Mouse (Mus musculus) spleen, adult 2 months (tissue): ENCODE data around the gene Zbtb8a. TPM values are rescaled to one million over a fixed set of nuclear protein-coding genes. Genes with fewer than 3 reads are reported as not detected.
"Not testable (repeated sequence)": the region's sequence is repeated elsewhere in the genome, so short reads cannot be mapped to it uniquely, and the experiment has no call there.

Experiments used
- DNase-seq, 2 experiments: peaks; one replicate each; pipeline versions ENCODE4 v3.0.0 to v3.0.0-alpha.2; 2012 to 2021; ENCODE audit warnings: low spot score in 2 of 2, low read depth in 1 of 2
- H3K27ac ChIP-seq: fragments of 200-500 bp; 2 replicates; pipeline ENCODE4 v1.5.1; 2012; ENCODE audit warnings: low read length, inconsistent platforms; ENCODE audit not compliant: insufficient read depth
- H3K27me3 ChIP-seq: fragments of 200-500 bp; 2 replicates; pipeline ENCODE4 v1.6.1; 2012; ENCODE audit warnings: mild to moderate bottlenecking, moderate library complexity, low read length, inconsistent platforms; ENCODE audit not compliant: control insufficient read depth, insufficient read depth
- H3K36me3 ChIP-seq: fragments of 200-500 bp; 2 replicates; pipeline ENCODE4 v1.6.1; 2012; ENCODE audit warnings: mild to moderate bottlenecking, low read length, inconsistent platforms; ENCODE audit not compliant: control insufficient read depth, insufficient read depth
- H3K4me1 ChIP-seq: fragments of 200-500 bp; 2 replicates; pipeline ENCODE4 v1.6.1; 2011; ENCODE audit warnings: inconsistent platforms; ENCODE audit not compliant: control insufficient read depth, insufficient read depth, insufficient read length
- H3K4me3 ChIP-seq: fragments of 200-500 bp; 2 replicates; pipeline ENCODE4 v1.5.1; 2011; ENCODE audit warnings: mild to moderate bottlenecking, inconsistent platforms; ENCODE audit not compliant: insufficient read depth, insufficient read length; ENCODE audit errors: extremely low read depth
- CTCF ChIP-seq: fragments of 200-500 bp; IDR thresholded peaks from 2 replicates; pipeline ENCODE4 v1.5.1; 2011; ENCODE audit warnings: mild to moderate bottlenecking, inconsistent platforms; ENCODE audit not compliant: insufficient read depth, insufficient read length, insufficient replicate concordance; ENCODE audit errors: extremely low read depth
- POLR2A ChIP-seq: fragments of 200-500 bp; IDR thresholded peaks from 2 replicates; pipeline ENCODE4 v1.6.1; 2011; ENCODE audit warnings: low read depth, low read length, inconsistent platforms
- WGBS: fragments of 180-500 bp; shearing (Covaris S2); methylation state at CpG from one replicate; pipeline ENCODE4 v1.1.7; 2018; 5-methylcytosine and 5-hydroxymethylcytosine counted together
- polyA plus RNA-seq: library from polyadenylated mRNA; depleted of rRNA; stranded (reverse); fragments of >200 nt; gene quantifications from 2 replicates; pipeline ENCODE4 v1.2.3, GENCODE M21; 2012; rRNA removed

Zbtb8a gene
- 2.1 and 3.5 TPM in 2 replicates for polyA plus RNA-seq

GRCm38 (mm10) chr4:129377601-129378390 lies at the start of gene Zbtb8a:
Gene Zbtb8a, minus strand, starts transcription at chr4:129378116.
- 3% methylated on average over 57 of the region's 65 CpGs for WGBS
- peaks cover 6% of the 10 kb centered on the region; the same call in 1 of the 2 replicates for H3K4me1 ChIP-seq
- DNase-seq = peak in 1 of 2 experiments; percentile 18
- peak within 1 kb of the TSS; percentile 66 for H3K27ac ChIP-seq
- no peaks in the 10 kb centered on the region for H3K36me3 ChIP-seq
- TF ChIP-seq POLR2A (no peak), CTCF (no peak)
- H3K27me3 ChIP-seq = peaks cover 4% of the 10 kb centered on the region; the same call in 1 of the 2 replicates
- peak within 1 kb of the TSS; percentile 84 for H3K4me3 ChIP-seq

GRCm38 (mm10) chr4:129418321-129418720 lies 40.4 kb upstream of the Zbtb8a start:
- no peak for DNase-seq
- Histone ChIP-seq H3K4me3 (no peak overlapping the region), H3K27me3 (no peaks in the 10 kb centered on the region), H3K36me3 (no peaks in the 10 kb centered on the region), H3K4me1 (no peaks in the 10 kb centered on the region), H3K27ac (no peak overlapping the region)
- TF ChIP-seq CTCF (no peak), POLR2A (no peak)
- WGBS = 89% methylated on average over 5 of the region's 5 CpGs

GRCm38 (mm10) chr4:129416478-129416877 lies 38.6 kb upstream of the Zbtb8a start:
- Histone ChIP-seq H3K4me3 (no peak overlapping the region), H3K27me3 (no peaks in the 10 kb centered on the region), H3K36me3 (no peaks in the 10 kb centered on the region), H3K27ac (no peak overlapping the region), H3K4me1 (no peaks in the 10 kb centered on the region)
- 77% methylated on average over 5 of the region's 5 CpGs for WGBS
- TF ChIP-seq CTCF (no peak), POLR2A (no peak)
- no peak for DNase-seq

- Histone ChIP-seq H3K36me3 (no peaks in the 10 kb centered on the region), H3K27me3 (no peaks in the 10 kb centered on the region), H3K4me3 (no peak overlapping the region), H3K4me1 (no peaks in the 10 kb centered on the region), H3K27ac (no peak overlapping the region)
- TF ChIP-seq POLR2A = no peak
- no peak for TF ChIP-seq CTCF
- WGBS = 92% methylated on average over 5 of the region's 5 CpGs
- DNase-seq = no peak
Observed at GRCm38 (mm10) chr4:129415892-129416291, 38.0 kb upstream of the Zbtb8a start.

GRCm38 (mm10) chr4:129410991-129411390 lies 33.1 kb upstream of the Zbtb8a start:
- H3K4me3 ChIP-seq = no peak overlapping the region
- no peaks in the 10 kb centered on the region for H3K4me1 ChIP-seq
- H3K36me3 ChIP-seq = no peaks in the 10 kb centered on the region
- no peak for TF ChIP-seq POLR2A
- TF ChIP-seq CTCF = no peak
- no peaks in the 10 kb centered on the region for H3K27me3 ChIP-seq
- H3K27ac ChIP-seq = no peak overlapping the region
- no peak for DNase-seq

- not testable (repeated sequence) for H3K36me3 ChIP-seq, H3K4me3 ChIP-seq, H3K27ac ChIP-seq, H3K27me3 ChIP-seq, DNase-seq, H3K4me1 ChIP-seq
- WGBS = 86% methylated on average over 3 of the region's 3 CpGs
Observed at GRCm38 (mm10) chr4:129410532-129410931, 32.6 kb upstream of the Zbtb8a start.

GRCm38 (mm10) chr4:129406447-129406846 lies 28.5 kb upstream of the Zbtb8a start:
- DNase-seq = peak; percentile 10 to 21
- TF ChIP-seq CTCF = peak; percentile 29; the same call in 1 of the 2 replicates
- TF ChIP-seq POLR2A = no peak
- WGBS = 5% methylated on average over 25 of the region's 25 CpGs

GRCm38 (mm10) chr4:129399813-129400212 lies 21.9 kb upstream of the Zbtb8a start:
- no peak for DNase-seq

More at GRCm38 (mm10) chr4:129406447-129406846, 28.5 kb upstream of the Zbtb8a start:
- H3K27me3 ChIP-seq = no peaks in the 10 kb centered on the region
- H3K36me3 ChIP-seq = no peaks in the 10 kb centered on the region
- H3K4me1 ChIP-seq = no peaks in the 10 kb centered on the region
- peak overlapping the region; percentile 54 for H3K4me3 ChIP-seq
- no peak overlapping the region for H3K27ac ChIP-seq

More at GRCm38 (mm10) chr4:129399813-129400212, 21.9 kb upstream of the Zbtb8a start:
- H3K4me3 ChIP-seq = no peak overlapping the region
- H3K27me3 ChIP-seq = no peaks in the 10 kb centered on the region
- no peaks in the 10 kb centered on the region for H3K4me1 ChIP-seq
- no peaks in the 10 kb centered on the region for H3K36me3 ChIP-seq
- 89% methylated on average over 4 of the region's 4 CpGs for WGBS
- TF ChIP-seq CTCF = no peak
- TF ChIP-seq POLR2A = no peak
- H3K27ac ChIP-seq = no peak overlapping the region
